Mouse (Mus musculus): ENCODE data around the gene Rnf146. TPM values are rescaled to one million over a fixed set of nuclear protein-coding genes. Genes with fewer than 3 reads are reported as not detected.
"Not testable (repeated sequence)": the region's sequence is repeated elsewhere in the genome, so short reads cannot be mapped to it uniquely, and the experiment has no call there.

Gene Rnf146
- 10 to 100 TPM; 38.3 to 49.6 TPM for total RNA-seq (2021)
- long read RNA-seq, experiment 1, full-length matches to known transcripts = 57 of 66 reads
- long read RNA-seq, experiment 1, partial matches to known transcripts = 2 of 66 reads
- long read RNA-seq, experiment 1, other reads (novel, unspliced or antisense) = 7 of 66 reads
- long read RNA-seq, experiment 2, full-length matches to known transcripts = 7 of 8 reads
- long read RNA-seq, experiment 2, partial matches to known transcripts = 1 of 8 reads
- long read RNA-seq, experiment 2, other reads (novel, unspliced or antisense) = 0 of 8 reads

- DNase-seq = no peak
Measured at GRCm38 (mm10) chr10:29362197-29362900, at the start of gene Rnf146. TSS of gene Rnf146 (minus strand) at chr10:29362442.

GRCm38 (mm10) chr10:29402656-29403268 is 40.5 kb upstream of the Rnf146 start:
- DNase-seq = no peak

GRCm38 (mm10) chr10:29394890-29395289 is 32.6 kb upstream of the Rnf146 start:
- DNase-seq = not testable (repeated sequence)

GRCm38 (mm10) chr10:29381558-29381957 is 19.3 kb upstream of the Rnf146 start:
- DNase-seq = no peak

GRCm38 (mm10) chr10:29374065-29374464 is 11.8 kb upstream of the Rnf146 start:
- no peak for DNase-seq

GRCm38 (mm10) chr10:29361464-29362196 is 612 bp downstream of the Rnf146 start:
- peak; percentile 96 for DNase-seq

GRCm38 (mm10) chr10:29361095-29361463 is 1.2 kb downstream of the Rnf146 start:
- no peak for DNase-seq

- no peak for DNase-seq
Measured at GRCm38 (mm10) chr10:29354183-29354582, 8.1 kb downstream of the Rnf146 start.

- DNase-seq = no peak
Measured at GRCm38 (mm10) chr10:29352575-29352974, 9.7 kb downstream of the Rnf146 start.

GRCm38 (mm10) chr10:29351420-29351819 is 10.8 kb downstream of the Rnf146 start:
- no peak for DNase-seq

GRCm38 (mm10) chr10:29346638-29347037 is 15.6 kb downstream of the Rnf146 start:
- no peak for DNase-seq

- DNase-seq = no peak
Measured at GRCm38 (mm10) chr10:29344232-29344631, 18.0 kb downstream of the Rnf146 start.

GRCm38 (mm10) chr10:29338355-29339056 is 23.7 kb downstream of the Rnf146 start:
- peak; percentile 79 for DNase-seq

- DNase-seq = no peak
Measured at GRCm38 (mm10) chr10:29333836-29334235, 28.4 kb downstream of the Rnf146 start.

GRCm38 (mm10) chr10:29324817-29325216 is 37.4 kb downstream of the Rnf146 start:
- DNase-seq = no peak

GRCm38 (mm10) chr10:29313905-29314304 is 48.3 kb downstream of the Rnf146 start:
- DNase-seq = no peak

- peak; percentile 89 for DNase-seq
Measured at GRCm38 (mm10) chr10:29313064-29313638, 49.1 kb downstream of the Rnf146 start, which contains the start of gene Echdc1. TSS of gene Echdc1 (plus strand) at chr10:29313166.

GRCm38 (mm10) chr10:29311480-29312219 is 50.6 kb downstream of the Rnf146 start:
- no peak for DNase-seq

GRCm38 (mm10) chr10:29302230-29302629 is 60.0 kb downstream of the Rnf146 start:
- no peak for DNase-seq
